Mouse (Mus musculus) frontal cortex, postnatal 36 days (tissue): ENCODE results near the gene Cep85l.
A peak's percentile ranks its signal among the peaks of the same experiment; 100 is the strongest.

ENCODE experiments used
- DNase-seq, 2 experiments: peaks; one replicate each; pipeline ENCODE4 v3.0.0; 2022; ENCODE audit warnings: low spot score in 2 of 2

The Cep85l gene

GRCm38 (mm10) chr10:53394923-53395629 is 15.3 kb upstream of the Cep85l start:
- DNase-seq, result no peak

GRCm38 (mm10) chr10:53388227-53388920 is 8.6 kb upstream of the Cep85l start:
- peak in 1 of 2 experiments; percentile 22 for DNase-seq

DNA sequence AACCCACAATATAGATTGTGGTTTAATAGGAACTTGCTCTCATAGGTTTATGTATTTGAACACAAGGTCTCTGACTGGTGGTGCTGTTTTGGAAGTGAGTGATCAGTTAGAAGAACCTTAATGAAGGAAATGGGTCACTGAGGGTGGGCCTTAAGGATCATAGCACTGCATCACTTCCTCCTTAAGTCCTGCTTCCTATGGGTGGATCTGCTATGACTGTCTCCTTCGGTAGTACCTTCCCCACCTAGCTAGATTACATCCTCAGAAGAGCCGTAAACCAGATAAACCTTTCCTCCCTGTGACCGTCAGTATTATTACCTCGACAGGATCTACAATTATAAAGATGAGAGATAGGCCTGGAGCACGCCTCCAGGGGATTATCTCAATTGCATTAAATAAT is 5.7 kb upstream of the Cep85l start:
- DNase-seq, result no peak

DNA sequence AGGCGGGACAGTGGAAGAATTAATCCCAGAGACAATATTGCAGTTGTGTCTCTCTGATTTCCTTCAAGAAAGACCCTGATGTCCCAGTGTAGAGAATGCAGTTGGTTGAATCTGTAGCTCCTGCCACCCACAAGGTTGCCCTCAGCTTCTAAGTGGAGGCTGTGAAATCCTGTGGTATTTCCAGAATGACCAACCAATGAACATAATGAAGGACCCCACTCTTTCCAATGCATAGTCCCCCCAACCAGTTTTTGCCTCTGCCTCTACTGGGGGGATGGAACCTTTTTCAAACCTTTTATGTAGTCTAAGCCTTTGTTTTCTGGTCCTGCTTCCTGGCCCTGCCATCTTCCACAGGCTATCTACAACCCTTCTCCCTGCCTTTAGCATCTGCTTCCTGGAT is 5.1 kb upstream of the Cep85l start:
- no peak for DNase-seq

- DNase-seq, result no peak
Measured at GRCm38 (mm10) chr10:53382696-53383365, 3.1 kb upstream of the Cep85l start.

DNA sequence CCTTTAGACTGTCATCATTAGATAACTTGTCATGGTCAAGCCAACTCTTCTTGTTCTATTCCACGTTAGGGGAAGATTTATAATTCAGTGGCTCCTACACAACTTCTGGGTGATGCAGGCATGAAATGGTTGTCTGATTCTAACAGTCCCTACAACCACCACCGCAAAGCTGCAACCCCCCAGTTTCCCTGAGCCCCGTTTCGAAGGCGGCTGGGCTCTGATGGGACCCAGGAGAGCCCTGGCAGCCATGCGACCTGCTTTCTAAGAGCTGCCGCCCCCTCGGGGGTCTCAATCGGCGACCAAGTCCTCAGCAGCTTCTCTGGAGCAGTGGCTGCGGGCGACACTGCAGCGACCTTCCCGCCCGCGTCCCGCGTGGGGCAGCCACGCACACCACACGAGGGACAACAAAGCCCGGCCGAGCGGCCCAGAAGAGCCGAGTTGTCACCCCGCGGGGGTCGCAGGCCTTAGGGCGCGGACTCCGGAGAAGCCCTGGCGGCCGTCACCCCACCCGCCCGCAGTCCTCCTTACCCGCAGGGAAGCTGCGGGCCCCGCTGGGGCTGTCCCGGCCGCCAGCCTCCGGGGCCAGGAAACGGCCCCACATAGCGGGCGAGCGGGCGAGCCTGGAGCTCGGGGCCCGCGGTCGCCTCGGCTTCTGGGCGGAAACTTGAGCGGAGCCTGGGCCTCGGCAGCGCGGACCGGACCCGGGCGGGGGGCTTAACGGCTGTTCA is 602 bp downstream of the Cep85l start:
- peak in 1 of 2 experiments; percentile 36 for DNase-seq

GRCm38 (mm10) chr10:53378296-53378695 is 1.5 kb downstream of the Cep85l start:
- DNase-seq, result no peak

- no peak for DNase-seq
Measured at GRCm38 (mm10) chr10:53377096-53377495, 2.7 kb downstream of the Cep85l start.

DNA sequence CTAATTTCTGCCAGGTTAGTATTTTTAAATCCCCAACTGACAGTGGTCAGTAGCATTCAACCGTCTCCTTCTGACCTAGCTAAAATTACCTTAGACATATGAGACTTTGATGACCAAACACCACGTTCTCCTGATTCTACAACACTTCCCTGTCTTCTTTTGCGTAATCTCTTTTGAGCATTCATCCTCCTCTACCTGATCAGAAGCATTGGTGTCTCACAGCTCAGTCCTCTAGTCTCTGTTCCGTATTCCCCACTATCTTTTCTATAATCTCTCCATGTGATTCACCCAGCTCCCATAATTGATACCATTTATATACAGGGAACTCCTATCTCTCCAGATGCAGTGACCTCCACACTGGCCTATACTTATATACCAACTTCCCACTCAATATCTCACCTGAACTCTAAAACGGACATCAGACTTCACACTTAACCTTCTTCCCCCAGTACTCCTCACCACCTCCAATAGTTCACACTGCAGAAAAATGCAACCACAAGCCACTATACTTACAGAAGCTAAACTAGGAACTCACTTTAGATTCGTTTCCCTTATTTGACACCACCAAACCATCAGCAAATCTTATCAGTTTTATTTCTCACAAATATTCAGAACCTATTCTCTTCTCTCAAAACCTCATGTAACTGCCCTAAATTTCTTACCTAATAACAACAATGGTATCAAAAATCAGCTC is 5.7 kb downstream of the Cep85l start:
- no peak for DNase-seq

DNA sequence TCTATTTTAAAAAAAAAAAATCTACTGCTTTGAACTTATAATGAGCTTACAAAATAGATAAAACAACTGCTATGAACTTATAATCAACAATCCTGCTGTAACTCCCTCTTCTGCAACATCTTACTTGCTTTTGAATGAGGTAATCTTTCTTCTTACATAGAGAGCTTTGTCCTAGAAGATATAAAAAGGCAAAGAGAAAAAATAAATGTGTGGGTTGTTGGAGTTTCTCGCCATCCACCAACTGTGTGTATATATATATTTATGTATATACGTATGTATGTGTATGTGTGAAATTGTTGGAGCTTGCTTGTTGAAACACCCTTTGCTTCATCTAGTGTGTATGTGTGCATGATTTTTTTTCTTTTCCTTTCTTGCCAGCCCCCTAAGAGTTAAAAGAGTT is 12.5 kb downstream of the Cep85l start:
- peak in 1 of 2 experiments; percentile 16 for DNase-seq

DNA sequence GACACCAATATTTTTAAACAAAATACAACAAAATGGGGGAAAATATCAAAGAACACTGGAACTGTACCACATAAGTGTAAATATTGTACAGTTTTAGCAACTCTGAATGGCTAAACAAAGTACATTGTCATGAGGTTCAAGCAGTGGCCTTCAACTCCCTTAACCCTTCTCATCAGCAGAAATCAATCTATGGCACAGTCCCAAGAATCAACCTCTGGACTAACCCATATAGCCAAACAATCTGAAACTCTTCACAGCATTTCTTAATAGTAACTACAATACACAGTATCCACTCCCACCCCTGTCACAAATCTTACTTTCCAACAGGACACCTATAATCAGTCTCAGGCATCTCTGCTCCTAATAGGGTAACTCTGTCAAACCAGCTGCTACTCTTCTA is 15.4 kb downstream of the Cep85l start:
- no peak for DNase-seq

DNA sequence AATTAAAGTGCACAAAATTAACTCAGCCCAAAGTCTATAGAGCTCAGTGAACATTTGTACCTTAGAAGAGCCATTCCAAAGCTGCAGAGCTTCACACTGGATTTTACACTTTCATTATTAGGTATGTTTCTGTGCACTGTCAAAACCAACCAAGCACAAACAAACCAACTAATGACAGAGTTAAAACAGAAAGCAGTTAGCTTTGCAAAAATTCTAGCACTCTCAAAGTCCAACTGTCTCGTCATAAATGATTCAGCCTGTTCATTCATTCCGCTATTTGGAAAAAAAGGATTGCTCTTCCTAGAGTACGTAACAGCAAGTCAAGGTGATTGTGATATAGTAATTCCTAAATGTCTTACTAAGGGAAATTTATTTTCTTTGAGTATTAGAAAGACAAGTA is 20.7 kb downstream of the Cep85l start:
- DNase-seq, result no peak

DNA sequence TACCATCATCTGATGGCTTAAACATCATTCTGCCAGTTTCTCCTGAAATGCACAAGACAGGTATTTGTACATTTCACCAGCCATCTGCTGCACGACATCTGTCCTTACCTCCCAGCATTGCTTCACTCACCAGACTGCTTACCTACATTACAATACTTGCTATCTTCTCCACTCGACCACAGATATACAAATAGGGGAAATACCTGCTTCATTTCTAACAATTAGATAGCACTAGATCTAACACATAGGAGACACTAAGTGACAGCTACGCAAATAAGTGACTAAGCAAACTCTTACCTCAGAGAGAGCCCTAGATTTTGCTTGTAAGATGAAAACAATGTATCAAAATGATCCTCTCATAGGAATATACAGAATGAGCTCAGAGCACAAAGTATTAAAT is 26.1 kb downstream of the Cep85l start:
- no peak for DNase-seq

- DNase-seq, result no peak
Measured at GRCm38 (mm10) chr10:53349254-53349653, 30.5 kb downstream of the Cep85l start.

GRCm38 (mm10) chr10:53347787-53348755 is 31.7 kb downstream of the Cep85l start:
- peak; percentile 33 to 81 for DNase-seq

DNA sequence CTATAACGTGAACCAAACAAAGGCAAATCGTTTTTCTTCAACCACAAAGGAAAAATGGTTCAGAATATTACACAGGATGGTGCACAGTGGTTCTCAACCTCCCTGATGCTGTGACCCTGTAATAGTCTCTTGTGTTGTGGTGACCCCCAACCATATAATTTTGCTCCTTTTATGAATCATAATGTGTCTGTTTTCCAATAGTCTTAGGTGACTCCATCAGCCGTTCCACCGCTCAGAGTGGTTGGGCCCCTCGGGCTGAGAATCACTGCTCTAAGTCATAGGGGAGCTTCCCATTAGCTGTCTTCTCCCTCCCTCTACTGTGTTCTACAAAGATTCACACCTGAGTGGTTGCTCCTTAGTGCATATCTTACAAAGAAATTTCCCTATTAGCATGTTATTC is 32.8 kb downstream of the Cep85l start:
- DNase-seq, result no peak

DNA sequence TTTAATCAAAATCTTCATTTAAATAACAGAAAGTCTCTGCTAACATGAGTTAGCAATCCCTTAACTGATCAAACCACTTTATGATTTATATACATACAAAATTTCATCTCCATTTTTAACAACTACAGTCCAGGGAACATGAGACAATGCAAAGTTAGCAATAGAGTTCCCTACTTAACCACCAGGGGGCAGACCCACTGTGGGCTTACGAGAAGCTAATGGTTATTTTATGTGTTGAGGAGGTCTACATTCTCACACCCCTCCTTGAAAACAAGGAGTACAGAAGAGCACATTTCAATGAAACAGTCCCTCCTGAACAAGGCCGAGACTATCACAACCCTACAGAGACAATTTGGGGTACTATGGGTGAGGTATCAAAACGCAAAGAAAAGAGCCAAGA is 33.2 kb downstream of the Cep85l start:
- peak; percentile 25 to 52 for DNase-seq

- no peak for DNase-seq
Measured at GRCm38 (mm10) chr10:53345508-53345907, 34.2 kb downstream of the Cep85l start.

- no peak for DNase-seq
Measured at GRCm38 (mm10) chr10:53343865-53344264, 35.9 kb downstream of the Cep85l start.

- no peak for DNase-seq
Measured at GRCm38 (mm10) chr10:53343384-53343783, 36.4 kb downstream of the Cep85l start.
